8 mouse cellular contexts compared by ENCODE assay signal in the genomic region with DNA sequence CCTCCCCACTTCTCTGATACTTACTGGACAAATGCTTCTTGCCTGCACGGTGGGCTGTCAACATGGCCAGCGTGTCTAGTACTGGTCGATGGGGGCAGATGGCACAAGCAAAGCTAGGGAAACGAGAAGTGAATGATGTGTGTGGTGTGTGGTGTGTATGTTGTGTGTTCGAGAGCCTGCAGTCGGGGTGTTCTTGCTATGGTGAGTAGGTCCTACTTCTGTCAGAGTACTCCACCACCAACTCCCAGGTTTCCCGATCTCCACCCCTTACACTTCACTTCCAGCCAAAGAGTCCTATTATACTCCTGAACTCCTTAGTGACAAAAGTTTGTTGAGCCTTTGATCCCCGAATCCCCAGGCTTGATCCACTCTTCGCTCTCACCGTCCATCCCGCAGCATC. TPM values are rescaled to one million over a fixed set of nuclear protein-coding genes. Genes with fewer than 3 reads are reported as not detected.
DNase-seq lines count a peak whose midpoint lies in the region; ATAC-seq and TF ChIP-seq lines count a peak whose summit lies in the region.

No protein-coding gene starts in this region.

- H3K36me3 ChIP-seq in lung, embryonic 15.5 days = peaks cover 15% of the 10 kb centered on the region; the same call in 1 of the 2 replicates
- H3K36me3 ChIP-seq in intestine, postnatal 0 days (ENCODE audit: control insufficient read depth, insufficient read depth) = peaks cover 29% of the 10 kb centered on the region
- peaks cover 3% of the 10 kb centered on the region; the same call in 1 of the 2 replicates for H3K36me3 ChIP-seq in neural tube, embryonic 14.5 days (ENCODE audit: control insufficient read depth, insufficient read depth, low read length)

- 47% methylated on average over 11 of the region's 11 CpGs for WGBS in lung, embryonic 15.5 days
- WGBS in intestine, postnatal 0 days = 52% methylated on average over 11 of the region's 11 CpGs
- 57% methylated on average over 11 of the region's 11 CpGs for WGBS in neural tube, embryonic 14.5 days

- no peak; the same call in 1 of the 2 replicates for ATAC-seq in lung, embryonic 15.5 days (ENCODE audit: borderline replicate concordance, extremely low read depth, low FRiP score, low TSS enrichment)
- ATAC-seq in erythroblast, adult 5-6 weeks (replicated peaks; ENCODE audit: low FRiP score, poor library complexity, severe bottlenecking) = 0 out of 2 replicates have a peak, but pooled peaks have one; percentile 3
- ATAC-seq in intestine, postnatal 0 days = peak; percentile 1; the same call in 1 of the 2 replicates
- ATAC-seq in neural tube, embryonic 14.5 days (ENCODE audit: low read depth) = peak; percentile 10; the same call in 1 of the 2 replicates

- peak overlapping the region; percentile 85 for H3K4me2 ChIP-seq in lung, embryonic 15.5 days
- peak overlapping the region; percentile 86 for H3K4me2 ChIP-seq in intestine, postnatal 0 days (replicated peaks; ENCODE audit: low read depth)
- peak overlapping the region; percentile 85 for H3K4me2 ChIP-seq in neural tube, embryonic 14.5 days (ENCODE audit: low read depth, low read length)

- intact Hi-C loops in left cerebral cortex, postnatal 36 days (cut with DNase I) = no loop called here

- H3K4me3 ChIP-seq in lung, embryonic 15.5 days = peak overlapping the region; percentile 65
- H3K4me3 ChIP-seq in intestine, postnatal 0 days (ENCODE audit: low read depth, low read length) = peak overlapping the region; percentile 72
- peak overlapping the region; percentile 61 for H3K4me3 ChIP-seq in neural tube, embryonic 14.5 days (ENCODE audit: low read depth, low read length)

- peak overlapping the region; percentile 51; the same call in 1 of the 2 replicates for H3K27ac ChIP-seq in lung, embryonic 15.5 days
- H3K27ac ChIP-seq in intestine, postnatal 0 days (ENCODE audit: low read depth, low read length) = no peak overlapping the region
- H3K27ac ChIP-seq in neural tube, embryonic 14.5 days (ENCODE audit: low read depth, low read length) = no peak overlapping the region

- no peaks in the 10 kb centered on the region for H3K9me3 ChIP-seq in lung, embryonic 15.5 days
- H3K9me3 ChIP-seq in intestine, postnatal 0 days (ENCODE audit: control insufficient read depth) = no peaks in the 10 kb centered on the region
- H3K9me3 ChIP-seq in neural tube, embryonic 14.5 days (ENCODE audit: control insufficient read depth, low read length) = no peaks in the 10 kb centered on the region

- no peak for DNase-seq in lung, adult 18-20 months
- DNase-seq in right cerebral cortex, adult 2 months (ENCODE audit: low spot score in 2 of 2) = no peak
- DNase-seq in cerebellum, adult 11 months = no peak
- DNase-seq in left cerebral cortex, postnatal 36 days (ENCODE audit: low spot score in 2 of 2) = no peak

- peak overlapping the region; percentile 78 for H3K9ac ChIP-seq in lung, embryonic 15.5 days
- peak overlapping the region; percentile 75 for H3K9ac ChIP-seq in intestine, postnatal 0 days (ENCODE audit: low read depth, low read length)
- H3K9ac ChIP-seq in neural tube, embryonic 14.5 days (replicated peaks; ENCODE audit: low read depth, low read length) = peak overlapping the region; percentile 71

- TF ChIP-seq CTCF in intestine, postnatal 0 days (IDR thresholded peaks at IDR 0.05; ENCODE audit: low read depth) = no peak

- H3K4me1 ChIP-seq in lung, embryonic 15.5 days = peaks cover 19% of the 10 kb centered on the region
- H3K4me1 ChIP-seq in intestine, postnatal 0 days (replicated peaks; ENCODE audit: control insufficient read depth, insufficient read depth, low read length) = peaks cover 7% of the 10 kb centered on the region; the same call in 1 of the 2 replicates
- H3K4me1 ChIP-seq in neural tube, embryonic 14.5 days (ENCODE audit: control insufficient read depth, insufficient read depth, low read length) = peaks cover 9% of the 10 kb centered on the region; the same call in 1 of the 2 replicates

- no peaks in the 10 kb centered on the region for H3K27me3 ChIP-seq in lung, embryonic 15.5 days
- H3K27me3 ChIP-seq in intestine, postnatal 0 days (replicated peaks; ENCODE audit: control insufficient read depth, insufficient read depth, low read length) = no peaks in the 10 kb centered on the region
- no peaks in the 10 kb centered on the region for H3K27me3 ChIP-seq in neural tube, embryonic 14.5 days (ENCODE audit: control insufficient read depth, insufficient read depth, low read length)

RNA-seq across cellular contexts. Expression of a gene that starts 0.6 kb away (rescaled TPM):
- polyA plus RNA-seq in lung, embryonic 15.5 days (2015; fragmentation: Nextera tagmentation; extraction: Ambion mirVana) = 64.0 and 71.4 TPM in 2 replicates
- total RNA-seq in erythroblast, adult 5-6 weeks (2015; ENCODE audit: low replicate concordance) = 36.4 and 39.0 TPM in 2 replicates
- total RNA-seq in erythroblast, adult 5-6 weeks (2017; ENCODE audit: low replicate concordance) = 38.9 and 39.8 TPM in 2 replicates
- polyA plus RNA-seq in intestine, postnatal 0 days (2015; fragmentation: Nextera tagmentation; extraction: Ambion mirVana) = 49.3 and 54.8 TPM in 2 replicates
- polyA plus RNA-seq in neural tube, embryonic 14.5 days (2014; fragmentation: Nextera tagmentation; extraction: Ambion mirVana) = 80.8 and 96.9 TPM in 2 replicates
- 10 to 100 TPM; 46.1 to 46.4 TPM for total RNA-seq in left cerebral cortex, postnatal 36 days (2021)

RNA-seq across cellular contexts. Expression of a gene that starts 0.7 kb away (rescaled TPM):
- polyA plus RNA-seq in lung, embryonic 15.5 days (2015; fragmentation: Nextera tagmentation; extraction: Ambion mirVana) = 13.3 and 14.9 TPM in 2 replicates
- 7.7 and 12.1 TPM in 2 replicates for total RNA-seq in erythroblast, adult 5-6 weeks (2015; ENCODE audit: low replicate concordance)
- total RNA-seq in erythroblast, adult 5-6 weeks (2017; ENCODE audit: low replicate concordance) = 11.7 and 13.7 TPM in 2 replicates
- 7.1 and 7.5 TPM in 2 replicates for polyA plus RNA-seq in intestine, postnatal 0 days (2015; fragmentation: Nextera tagmentation; extraction: Ambion mirVana)
- polyA plus RNA-seq in neural tube, embryonic 14.5 days (2014; fragmentation: Nextera tagmentation; extraction: Ambion mirVana) = 36.8 and 37.3 TPM in 2 replicates
- total RNA-seq in left cerebral cortex, postnatal 36 days (2021) = 10 to 100 TPM; 16.3 to 18.4 TPM

RNA-seq across cellular contexts. Expression of a gene that starts 8.9 kb away (rescaled TPM):
- polyA plus RNA-seq in lung, embryonic 15.5 days (2015; fragmentation: Nextera tagmentation; extraction: Ambion mirVana) = 1.3 and 2.1 TPM in 2 replicates
- total RNA-seq in erythroblast, adult 5-6 weeks (2015; ENCODE audit: low replicate concordance) = not detected in 2 replicates
- 0.17 and 3.3 TPM in 2 replicates for total RNA-seq in erythroblast, adult 5-6 weeks (2017; ENCODE audit: low replicate concordance)
- 0.44 and 0.73 TPM in 2 replicates for polyA plus RNA-seq in intestine, postnatal 0 days (2015; fragmentation: Nextera tagmentation; extraction: Ambion mirVana)
- polyA plus RNA-seq in neural tube, embryonic 14.5 days (2014; fragmentation: Nextera tagmentation; extraction: Ambion mirVana) = 0.72 and 0.98 TPM in 2 replicates
- under 1 TPM in 1 of 2 experiments, not detected in 1; 0.88 TPM for total RNA-seq in left cerebral cortex, postnatal 36 days (2021)

RNA-seq across cellular contexts. Expression of a gene that starts 9.0 kb away (rescaled TPM):
- polyA plus RNA-seq in lung, embryonic 15.5 days (2015; fragmentation: Nextera tagmentation; extraction: Ambion mirVana) = 4.0 and 4.5 TPM in 2 replicates
- 10.2 and 17.1 TPM in 2 replicates for total RNA-seq in erythroblast, adult 5-6 weeks (2015; ENCODE audit: low replicate concordance)
- total RNA-seq in erythroblast, adult 5-6 weeks (2017; ENCODE audit: low replicate concordance) = 6.0 and 12.4 TPM in 2 replicates
- polyA plus RNA-seq in intestine, postnatal 0 days (2015; fragmentation: Nextera tagmentation; extraction: Ambion mirVana) = 3.6 and 4.7 TPM in 2 replicates
- 2.1 and 4.1 TPM in 2 replicates for polyA plus RNA-seq in neural tube, embryonic 14.5 days (2014; fragmentation: Nextera tagmentation; extraction: Ambion mirVana)
- total RNA-seq in left cerebral cortex, postnatal 36 days (2021) = 1 to 10 TPM; 2.5 TPM

RNA-seq across cellular contexts. Expression of a gene that starts 22.4 kb away (rescaled TPM):
- 163 and 165 TPM in 2 replicates for polyA plus RNA-seq in lung, embryonic 15.5 days (2015; fragmentation: Nextera tagmentation; extraction: Ambion mirVana)
- total RNA-seq in erythroblast, adult 5-6 weeks (2015; ENCODE audit: low replicate concordance) = 8.5 and 19.4 TPM in 2 replicates
- 14.6 and 18.8 TPM in 2 replicates for total RNA-seq in erythroblast, adult 5-6 weeks (2017; ENCODE audit: low replicate concordance)
- polyA plus RNA-seq in intestine, postnatal 0 days (2015; fragmentation: Nextera tagmentation; extraction: Ambion mirVana) = 58.5 and 60.5 TPM in 2 replicates
- polyA plus RNA-seq in neural tube, embryonic 14.5 days (2014; fragmentation: Nextera tagmentation; extraction: Ambion mirVana) = 157 and 160 TPM in 2 replicates
- 10 to 100 TPM; 39.7 to 46.7 TPM for total RNA-seq in left cerebral cortex, postnatal 36 days (2021)
